24 mouse cellular contexts compared by ENCODE assay signal in the genomic region with DNA sequence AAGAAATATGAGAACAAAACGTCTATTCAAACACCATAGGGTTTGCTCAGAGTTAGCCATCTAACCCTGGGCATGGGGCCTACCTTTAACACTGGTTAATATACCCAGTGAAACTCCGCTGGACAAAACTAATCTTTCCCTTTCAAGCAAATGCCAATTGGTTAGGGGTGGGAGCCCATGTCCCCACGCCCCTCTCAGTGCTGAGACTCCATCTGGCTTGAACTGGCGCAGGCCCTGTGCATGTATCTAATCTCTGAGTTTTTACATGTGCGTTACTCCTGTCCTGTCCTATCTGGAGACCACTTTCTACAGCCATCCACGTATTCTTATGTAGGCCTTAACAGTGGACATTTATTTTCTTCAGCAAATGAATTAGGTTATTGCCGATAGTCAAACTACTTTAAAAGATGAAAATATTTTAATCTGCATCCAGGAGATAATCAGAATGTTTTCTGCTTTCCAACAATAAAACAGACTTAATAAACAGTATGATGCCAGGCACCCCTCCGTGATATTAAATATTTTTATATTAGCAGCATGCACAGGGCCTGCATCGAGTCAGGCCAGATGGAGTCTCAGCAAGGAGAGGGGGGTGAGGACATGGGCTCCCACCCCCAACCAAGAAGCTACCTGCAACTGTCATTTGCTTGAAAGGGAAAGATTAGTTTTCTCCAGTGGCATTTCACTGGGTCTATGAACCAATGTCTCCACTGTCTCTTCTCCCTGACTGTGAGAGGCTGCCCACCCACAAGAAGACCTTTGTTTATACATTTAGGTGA. TPM values are rescaled to one million over a fixed set of nuclear protein-coding genes. Genes with fewer than 3 reads are reported as not detected.
DNase-seq lines count a peak whose midpoint lies in the region; ATAC-seq and TF ChIP-seq lines count a peak whose summit lies in the region.
"Had no signal": no experiment of that assay in that cellular context is flagged by ENCODE, and none has a peak within 500 bp of the region (broad histone marks: within the 10 kb centered on the region; RNA-seq: fewer than 3 reads in every experiment).

No protein-coding gene starts in this region.

- no peak for TF ChIP-seq CTCF in hindbrain, postnatal 0 days (IDR thresholded peaks at IDR 0.05; ENCODE audit: low read depth)

- no peak overlapping the region for H3K9ac ChIP-seq in forebrain, embryonic 11.5 days (ENCODE audit: low read length)
- no peak overlapping the region for H3K9ac ChIP-seq in forebrain, embryonic 15.5 days (replicated peaks)
- H3K9ac ChIP-seq in hindbrain, postnatal 0 days (replicated peaks; ENCODE audit: low read length): no peak overlapping the region
- H3K9ac ChIP-seq in hindbrain, embryonic 11.5 days (ENCODE audit: low read depth, low read length): no peak overlapping the region
- H3K9ac ChIP-seq: heart, embryonic 13.5 days; liver, embryonic 12.5 days; liver, postnatal 0 days; midbrain, embryonic 12.5 days; neural tube, embryonic 13.5 days had no signal

- no peaks in the 10 kb centered on the region for H3K36me3 ChIP-seq in forebrain, embryonic 11.5 days (ENCODE audit: control insufficient read depth, insufficient read depth, low read length)
- no peaks in the 10 kb centered on the region for H3K36me3 ChIP-seq in forebrain, embryonic 15.5 days
- no peaks in the 10 kb centered on the region for H3K36me3 ChIP-seq in hindbrain, postnatal 0 days (ENCODE audit: insufficient read depth, low read length)
- no peaks in the 10 kb centered on the region for H3K36me3 ChIP-seq in hindbrain, embryonic 11.5 days (ENCODE audit: control insufficient read depth, insufficient read depth, low read length)
- H3K36me3 ChIP-seq: liver, embryonic 12.5 days; midbrain, embryonic 12.5 days had no signal

- H3K9me3 ChIP-seq in forebrain, embryonic 11.5 days (ENCODE audit: control insufficient read depth, low read length): no peaks in the 10 kb centered on the region; the same call in 1 of the 2 replicates
- no peaks in the 10 kb centered on the region for H3K9me3 ChIP-seq in forebrain, embryonic 15.5 days
- no peaks in the 10 kb centered on the region for H3K9me3 ChIP-seq in hindbrain, postnatal 0 days (ENCODE audit: low read length)
- no peaks in the 10 kb centered on the region for H3K9me3 ChIP-seq in hindbrain, embryonic 11.5 days (ENCODE audit: control insufficient read depth, low read length)
- H3K9me3 ChIP-seq: liver, embryonic 12.5 days; neural tube, embryonic 13.5 days had no signal

- WGBS in forebrain, embryonic 11.5 days: 86% methylated on average over 9 of the region's 9 CpGs
- 80% methylated on average over 9 of the region's 9 CpGs for WGBS in forebrain, embryonic 15.5 days
- 65% methylated on average over 9 of the region's 9 CpGs for WGBS in hindbrain, postnatal 0 days
- 87% methylated on average over 9 of the region's 9 CpGs for whole genome bisulfite sequencing in hindbrain, embryonic 11.5 days

- no peak overlapping the region for H3K4me2 ChIP-seq in forebrain, embryonic 11.5 days (ENCODE audit: low read depth, low read length, severe bottlenecking)
- no peak overlapping the region for H3K4me2 ChIP-seq in forebrain, embryonic 15.5 days (replicated peaks)
- no peak overlapping the region for H3K4me2 ChIP-seq in hindbrain, postnatal 0 days (ENCODE audit: low read depth, low read length)
- no peak overlapping the region for H3K4me2 ChIP-seq in hindbrain, embryonic 11.5 days (replicated peaks; ENCODE audit: low read depth, low read length)
- H3K4me2 ChIP-seq: heart, embryonic 13.5 days; liver, embryonic 12.5 days; midbrain, embryonic 12.5 days; neural tube, embryonic 13.5 days had no signal

- H3K27ac ChIP-seq in forebrain, embryonic 11.5 days (ENCODE audit: low read depth, low read length): no peak overlapping the region
- no peak overlapping the region for H3K27ac ChIP-seq in forebrain, embryonic 15.5 days (replicated peaks)
- H3K27ac ChIP-seq in hindbrain, postnatal 0 days: no peak overlapping the region
- H3K27ac ChIP-seq in hindbrain, embryonic 11.5 days (ENCODE audit: low read depth, low read length): no peak overlapping the region
- H3K27ac ChIP-seq: gastrocnemius, adult 2 months; heart, embryonic 13.5 days; liver, embryonic 12.5 days; midbrain, embryonic 12.5 days; neural tube, embryonic 13.5 days; stomach, postnatal 0 days had no signal

- H3K27me3 ChIP-seq in forebrain, embryonic 11.5 days (ENCODE audit: control insufficient read depth, insufficient read depth, low read length): no peaks in the 10 kb centered on the region
- H3K27me3 ChIP-seq in forebrain, embryonic 15.5 days: no peaks in the 10 kb centered on the region
- H3K27me3 ChIP-seq in hindbrain, postnatal 0 days (ENCODE audit: insufficient read depth, low read length): no peaks in the 10 kb centered on the region
- H3K27me3 ChIP-seq in hindbrain, embryonic 11.5 days (ENCODE audit: control insufficient read depth, insufficient read depth, low read length): no peaks in the 10 kb centered on the region
- H3K27me3 ChIP-seq: heart, embryonic 13.5 days; liver, embryonic 12.5 days; midbrain, embryonic 12.5 days; neural tube, embryonic 13.5 days had no signal

- H3K4me1 ChIP-seq in forebrain, embryonic 11.5 days (replicated peaks; ENCODE audit: control insufficient read depth, insufficient read depth, low read length): no peaks in the 10 kb centered on the region; the same call in 1 of the 2 replicates
- peaks cover 12% of the 10 kb centered on the region; the same call in 1 of the 2 replicates for H3K4me1 ChIP-seq in forebrain, embryonic 15.5 days
- H3K4me1 ChIP-seq in hindbrain, postnatal 0 days (ENCODE audit: insufficient read depth, low read length): no peaks in the 10 kb centered on the region
- H3K4me1 ChIP-seq in hindbrain, embryonic 11.5 days (replicated peaks; ENCODE audit: control insufficient read depth, insufficient read depth, low read length): no peaks in the 10 kb centered on the region
- H3K4me1 ChIP-seq: liver, embryonic 12.5 days; midbrain, embryonic 12.5 days had no signal

- H3K4me3 ChIP-seq in forebrain, embryonic 11.5 days (ENCODE audit: low read depth, low read length): no peak overlapping the region
- no peak overlapping the region for H3K4me3 ChIP-seq in forebrain, embryonic 15.5 days
- H3K4me3 ChIP-seq in hindbrain, postnatal 0 days (ENCODE audit: low read length): no peak overlapping the region
- H3K4me3 ChIP-seq in hindbrain, embryonic 11.5 days (ENCODE audit: low read depth, low read length): no peak overlapping the region
- H3K4me3 ChIP-seq: gastrocnemius, adult 2 months; heart, embryonic 13.5 days; liver, embryonic 12.5 days; midbrain, embryonic 12.5 days; neural tube, embryonic 13.5 days had no signal

- ATAC-seq in forebrain, embryonic 11.5 days (replicated peaks; ENCODE audit: low FRiP score): 0 out of 2 replicates have a peak, but pooled peaks have one; percentile 25
- ATAC-seq in forebrain, embryonic 15.5 days (replicated peaks): no peak
- peak; percentile 52; the same call in 1 of the 2 replicates for ATAC-seq in hindbrain, postnatal 0 days
- no peak for ATAC-seq in hindbrain, embryonic 11.5 days (ENCODE audit: low FRiP score)
- ATAC-seq: CD4-positive, CD25-positive, alpha-beta regulatory T cell, adult 4 months; forebrain, embryonic 16.5 days; intestine, postnatal 0 days; liver, embryonic 12.5 days; liver, postnatal 0 days had no signal

- DNase-seq in forebrain, embryonic 11.5 days (ENCODE audit: low spot score): no peak
- DNase-seq in hindbrain, postnatal 0 days (ENCODE audit: low spot score): no peak
- DNase-seq in hindbrain, embryonic 11.5 days (ENCODE audit: low spot score): no peak
- peak; percentile 80 for DNase-seq in cerebellum, adult 9-10 months
- DNase-seq in cerebellum, postnatal 25 days: peak; percentile 53 to 68
- no peak for DNase-seq in kidney, adult 18-20 months
- DNase-seq: adrenal gland, postnatal 25 days; gastrocnemius, adult 2 months; kidney, postnatal 14 days; layer of hippocampus, adult 9-11 months; liver, postnatal 0 days; lung, postnatal 36 days; right cerebral cortex, postnatal 4 days; thymus, adult 18-20 months; thymus, postnatal 25 days had no signal

RNA-seq across cellular contexts. Expression of gene Camk2d, which starts 8.7 kb away (rescaled TPM):
- 15.4 and 16.5 TPM in 2 replicates for polyA plus RNA-seq in forebrain, embryonic 11.5 days (2014; fragmentation: Nextera tagmentation; extraction: Ambion mirVana)
- 29.9 and 30.7 TPM in 2 replicates for polyA plus RNA-seq in forebrain, embryonic 15.5 days (2015; fragmentation: Nextera tagmentation; extraction: Ambion mirVana)
- total RNA-seq in hindbrain, postnatal 0 days (2014; rRNA removed): 137 and 178 TPM in 2 replicates
- 95.3 and 97.8 TPM in 2 replicates for polyA plus RNA-seq in hindbrain, postnatal 0 days (2015; fragmentation: Nextera tagmentation; extraction: Ambion mirVana)
- polyA plus RNA-seq in hindbrain, embryonic 11.5 days (2014; fragmentation: Nextera tagmentation; extraction: Ambion mirVana): 15.7 and 20.6 TPM in 2 replicates

Comparison
In these comparisons a context has a peak if more than half of its experiments do, and no peak if none do; other contexts are left out.
1. ATAC-seq: peak in forebrain, embryonic 11.5 days (single experiment) and hindbrain, postnatal 0 days (single experiment); none in forebrain, embryonic 15.5 days (single experiment) and hindbrain, embryonic 11.5 days (single experiment).
2. DNase-seq: peak in cerebellum, adult 9-10 months (single experiment) and cerebellum, postnatal 25 days (2 of 2); none in forebrain, embryonic 11.5 days (single experiment), hindbrain, postnatal 0 days (single experiment), hindbrain, embryonic 11.5 days (single experiment) and kidney, adult 18-20 months (single experiment).